Mouse (Mus musculus) adrenal gland, postnatal 4 days (tissue): ENCODE data around the gene Spred1. TPM values are rescaled to one million over a fixed set of nuclear protein-coding genes. Genes with fewer than 3 reads are reported as not detected.
A peak's percentile ranks its signal among the peaks of the same experiment; 100 is the strongest.
"Not testable (repeated sequence)": the region's sequence is repeated elsewhere in the genome, so short reads cannot be mapped to it uniquely, and the experiment has no call there.

Experiments
- DNase-seq, 2 experiments: peaks; one replicate each; pipeline ENCODE4 v3.0.0; 2021 to 2022; ENCODE audit warnings: low spot score in 2 of 2, mixed read lengths in 2 of 2
- total RNA-seq, 2 experiments: library from RNA; stranded (reverse); gene quantifications; 2 replicates each; pipeline ENCODE4 v1.2.3; 2021

Spred1 gene
- total RNA-seq, 2 experiments from 2014 or later, result 92.8 to 98.8 TPM

DNA sequence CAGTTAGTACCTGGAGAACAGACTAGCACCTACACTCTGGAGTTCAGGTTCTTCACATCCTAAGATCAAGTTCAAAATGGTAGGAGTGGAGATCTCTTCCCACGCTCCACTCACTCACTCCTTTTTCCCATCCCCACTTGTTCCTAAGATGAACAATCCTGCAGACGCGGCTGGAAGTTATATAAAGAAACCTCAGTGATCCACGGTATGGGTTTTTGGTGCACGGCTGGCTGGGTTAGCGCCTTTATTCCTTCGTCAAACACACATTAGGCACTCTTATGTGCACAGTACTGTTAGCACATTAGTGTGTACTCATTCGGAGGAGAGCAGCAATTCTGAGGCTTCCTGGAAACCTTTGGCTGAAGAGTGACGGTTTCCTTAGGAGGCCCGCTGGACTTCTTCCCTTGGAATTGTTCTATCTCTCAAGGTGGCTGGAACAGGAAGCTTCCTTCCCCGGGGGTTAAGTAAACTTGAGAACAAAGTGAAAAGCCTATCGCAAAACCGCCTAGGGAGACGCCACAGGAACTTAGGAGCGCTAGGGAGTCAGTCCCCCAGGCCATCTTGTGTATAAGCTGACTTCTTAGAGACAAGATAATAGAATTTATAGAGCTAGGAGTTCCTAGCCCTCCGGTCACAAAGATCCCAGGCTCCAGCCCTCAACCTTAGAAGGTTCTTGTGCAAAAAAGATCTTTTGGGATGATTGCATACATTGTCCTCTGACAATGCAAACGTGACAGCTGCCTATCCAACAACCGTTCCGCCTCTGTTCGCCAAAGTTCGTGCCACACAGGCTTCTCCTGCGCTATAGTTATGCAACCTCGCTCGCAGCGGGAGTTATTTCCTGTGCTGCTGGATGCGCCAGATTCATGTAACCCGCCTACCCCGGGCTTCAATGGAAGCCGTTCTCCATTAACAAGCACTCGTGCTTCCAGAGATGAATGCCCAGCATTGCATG is 1.6 kb upstream of the Spred1 start:
- peak; percentile 16 to 54 for DNase-seq

DNA sequence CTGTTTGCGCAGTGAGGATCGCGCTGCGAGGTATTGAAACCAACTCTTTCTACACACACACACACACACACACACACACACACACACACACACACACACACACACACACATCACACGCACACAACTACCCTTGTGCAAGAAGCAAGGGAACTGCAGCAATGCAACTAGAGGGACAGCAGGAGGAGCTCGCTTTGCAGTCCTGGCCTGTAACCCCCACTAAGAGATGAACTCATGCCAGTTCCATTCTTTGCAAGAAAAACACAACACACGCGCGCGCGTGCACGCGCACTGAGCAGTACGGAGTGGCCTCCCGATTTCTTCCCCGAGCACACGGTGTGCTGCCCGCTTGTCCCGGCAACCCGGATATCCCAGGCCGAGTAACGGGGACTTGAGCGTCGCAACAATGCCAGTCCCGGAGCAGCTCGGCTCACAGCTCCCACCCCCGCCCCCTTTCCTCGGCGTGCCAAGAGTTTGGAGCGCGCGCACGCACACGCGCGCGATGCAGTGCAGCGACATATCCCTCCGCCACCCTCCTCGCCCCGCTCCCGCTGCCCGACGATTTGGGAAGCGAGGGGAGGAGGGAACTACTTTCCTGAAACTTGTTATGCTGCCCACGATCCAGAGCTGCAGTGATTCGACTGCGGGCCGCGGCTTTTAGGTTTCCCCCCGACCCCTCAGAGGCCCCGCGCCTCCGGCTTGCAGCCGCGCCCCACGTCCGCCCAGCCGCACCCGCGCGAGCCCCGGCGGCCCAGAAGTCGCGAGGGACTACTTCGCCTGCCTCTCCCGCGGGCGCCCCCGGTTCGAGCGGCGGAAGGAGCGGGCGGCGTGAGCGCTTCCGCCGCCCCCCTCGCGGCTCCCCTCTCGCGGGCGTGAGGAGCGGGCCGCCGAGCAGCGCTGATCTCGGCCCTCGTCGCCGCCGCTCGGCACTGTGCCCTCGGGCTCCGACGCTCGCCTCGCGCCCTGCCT is 645 bp upstream of the Spred1 start:
- DNase-seq, result peak; percentile 60 to 80

DNA sequence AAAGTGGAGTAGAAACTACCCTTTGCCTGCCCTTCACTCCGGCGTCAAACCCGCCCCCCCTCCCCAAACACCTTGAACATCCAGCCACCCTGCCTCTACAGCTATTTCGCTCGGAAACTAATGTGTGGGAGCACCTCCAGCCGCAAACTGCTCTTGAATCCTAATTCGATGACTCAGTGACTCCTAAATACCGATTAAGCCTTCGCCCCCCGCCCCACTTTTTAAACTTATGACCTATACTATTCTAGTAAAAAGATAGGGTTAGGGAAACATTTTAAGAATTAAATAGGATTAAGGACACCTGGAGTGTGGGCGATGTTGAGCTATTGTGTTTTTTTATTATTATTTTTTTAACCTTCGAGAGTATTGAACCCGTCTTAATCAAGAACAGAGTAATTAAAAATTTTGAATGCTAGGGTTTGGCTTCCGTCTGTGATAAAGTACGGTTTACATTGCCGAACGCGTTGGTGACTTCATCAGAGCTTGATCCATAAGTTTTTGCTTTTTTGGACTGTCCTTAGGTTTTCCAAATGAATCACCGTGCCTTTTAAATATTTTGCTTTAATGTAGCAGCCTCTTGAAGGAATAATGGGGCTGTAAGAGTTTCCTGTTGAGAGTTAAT is 921 bp downstream of the Spred1 start:
- DNase-seq, result no peak

DNA sequence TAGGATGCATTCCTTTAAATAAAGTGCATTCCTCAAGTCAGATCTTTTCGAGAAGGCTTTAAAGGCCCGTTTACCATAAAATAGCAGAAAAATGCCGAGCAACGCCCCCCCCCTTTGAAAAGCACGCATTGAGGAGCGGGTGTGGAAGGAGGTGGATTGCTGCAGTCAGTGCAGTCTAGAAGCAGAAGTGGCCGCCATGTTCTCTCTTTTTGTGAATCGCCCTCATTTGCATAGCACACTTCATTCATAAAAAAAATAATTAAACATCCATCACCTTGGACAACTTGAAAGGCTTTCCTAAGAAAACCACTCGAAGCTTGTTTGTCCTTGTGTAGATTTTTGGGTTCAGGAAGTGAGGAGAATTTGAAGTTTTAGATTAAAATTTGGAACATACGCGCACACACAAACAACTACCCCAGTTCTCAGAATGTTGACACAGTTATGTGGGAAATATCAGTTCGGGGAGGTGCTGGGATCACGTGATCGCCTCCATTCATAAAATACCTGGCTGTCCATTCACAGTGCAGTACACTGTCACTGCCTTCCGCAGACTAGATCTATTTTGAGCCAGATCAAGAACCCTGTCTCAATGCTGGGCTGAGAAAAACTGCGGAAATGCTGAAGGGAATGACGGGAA is 1.6 kb downstream of the Spred1 start:
- peak in 1 of 2 experiments; percentile 13 for DNase-seq

DNA sequence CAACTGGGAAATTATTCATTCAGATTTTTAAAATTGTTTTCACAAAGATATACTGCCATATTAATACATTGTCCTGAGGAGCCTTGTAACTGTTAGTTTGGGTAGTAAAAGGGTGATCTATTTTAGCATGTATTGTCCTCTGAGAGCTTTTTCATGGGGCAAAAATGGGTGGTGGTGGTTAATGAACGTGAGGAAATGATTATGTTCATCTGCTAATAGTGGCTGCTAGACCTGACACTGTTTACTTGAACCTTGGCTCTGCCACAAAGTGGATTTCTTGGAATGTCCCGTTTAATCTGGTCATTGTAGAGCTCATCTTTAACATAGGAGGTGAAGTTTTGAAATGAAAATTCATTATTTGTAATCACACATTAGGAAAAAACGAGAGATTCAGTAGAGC is 2.5 kb downstream of the Spred1 start:
- no peak for DNase-seq

DNA sequence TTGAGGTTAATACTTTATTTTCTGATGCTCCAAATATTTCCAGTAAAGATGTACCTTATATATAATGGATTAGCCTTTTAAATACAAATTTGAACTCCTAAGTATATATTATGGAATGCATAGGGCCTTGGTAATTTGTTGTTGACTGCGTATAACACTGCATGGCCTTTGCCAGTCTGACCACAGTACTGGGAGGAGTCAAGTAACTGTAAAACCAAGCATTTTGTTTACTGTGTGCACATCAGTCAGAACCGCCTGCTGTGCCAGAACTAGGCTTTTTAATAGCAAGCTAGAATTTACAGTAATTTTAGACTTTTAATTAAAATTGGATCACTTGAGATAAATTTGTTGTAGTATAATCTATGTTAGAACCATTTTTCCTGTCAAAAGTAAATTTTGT is 3.7 kb downstream of the Spred1 start:
- DNase-seq, result no peak

DNA sequence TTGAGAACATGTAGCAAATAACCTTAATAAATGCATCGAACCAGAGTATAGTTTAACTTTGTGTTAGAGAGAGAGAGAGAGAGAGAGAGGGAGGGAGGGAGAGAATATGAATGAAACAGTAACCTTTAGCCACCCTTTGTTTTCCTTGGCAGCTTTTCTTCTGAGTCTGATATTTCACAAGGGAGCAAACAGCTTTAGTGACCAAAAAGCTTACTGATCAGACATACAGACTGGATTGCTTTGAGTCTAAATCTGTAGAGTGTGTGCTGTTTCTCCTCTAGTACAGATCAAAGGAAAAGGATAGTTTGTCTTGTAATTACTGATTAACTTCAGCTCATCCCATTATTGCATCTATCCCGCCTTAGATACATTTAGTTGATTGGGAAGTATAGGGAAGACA is 8.0 kb downstream of the Spred1 start:
- DNase-seq, result no peak

DNA sequence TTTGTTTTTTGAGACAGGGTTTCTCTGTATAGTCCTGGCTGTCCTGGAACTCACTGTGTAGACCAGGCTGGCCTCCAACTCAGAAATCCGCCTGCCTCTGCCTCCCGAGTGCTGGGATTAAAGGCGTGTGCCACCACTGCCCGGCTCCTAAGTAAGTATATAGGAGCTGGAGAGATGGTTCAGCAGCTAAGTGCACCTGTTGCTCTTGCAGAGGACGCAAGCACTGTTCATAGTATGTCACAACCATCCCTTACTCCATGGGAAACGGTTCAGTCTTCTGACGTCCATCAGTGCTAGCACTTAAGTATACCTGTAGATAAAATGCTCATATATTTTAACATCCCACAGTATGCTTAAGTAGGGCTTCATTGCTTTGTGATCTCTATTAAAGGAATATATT is 9.9 kb downstream of the Spred1 start:
- DNase-seq, result not testable (repeated sequence)

DNA sequence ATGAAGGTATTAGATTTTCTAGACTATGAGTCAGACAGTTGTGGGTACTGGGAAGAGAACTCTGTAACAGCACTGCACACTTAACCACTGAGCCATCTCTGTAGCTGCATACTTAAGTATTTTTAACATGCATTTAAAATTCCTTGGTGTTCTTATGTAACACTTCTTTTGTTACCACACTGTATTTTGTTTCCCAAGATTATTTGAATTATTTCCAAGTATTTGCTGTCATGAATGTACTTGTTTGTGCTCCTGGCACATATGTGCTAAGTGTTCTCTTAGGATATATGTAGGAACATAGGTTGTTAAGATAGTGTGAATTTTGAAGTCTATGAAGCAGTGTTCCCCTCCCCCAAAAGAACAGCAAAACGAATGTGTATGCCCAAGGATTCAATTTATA is 10.7 kb downstream of the Spred1 start:
- DNase-seq, result no peak

DNA sequence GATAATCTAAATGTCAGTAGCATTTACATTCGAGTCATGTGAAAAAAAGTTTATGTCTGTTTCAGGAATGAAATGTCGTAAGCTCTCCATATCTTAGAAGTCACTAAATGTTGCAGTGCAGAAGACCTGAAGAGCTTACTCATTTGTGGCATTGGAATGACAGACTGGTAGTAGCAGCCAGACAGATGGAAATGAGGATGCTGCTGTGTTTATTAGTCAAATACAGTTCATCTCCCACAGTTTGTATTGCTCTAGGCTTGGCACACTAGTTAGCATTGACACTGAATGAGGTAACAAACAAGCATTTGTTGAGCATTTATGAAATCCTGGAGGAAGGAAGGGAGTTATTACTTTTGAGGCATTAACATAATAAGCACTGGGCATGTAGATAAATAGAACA is 12.4 kb downstream of the Spred1 start:
- no peak for DNase-seq

DNA sequence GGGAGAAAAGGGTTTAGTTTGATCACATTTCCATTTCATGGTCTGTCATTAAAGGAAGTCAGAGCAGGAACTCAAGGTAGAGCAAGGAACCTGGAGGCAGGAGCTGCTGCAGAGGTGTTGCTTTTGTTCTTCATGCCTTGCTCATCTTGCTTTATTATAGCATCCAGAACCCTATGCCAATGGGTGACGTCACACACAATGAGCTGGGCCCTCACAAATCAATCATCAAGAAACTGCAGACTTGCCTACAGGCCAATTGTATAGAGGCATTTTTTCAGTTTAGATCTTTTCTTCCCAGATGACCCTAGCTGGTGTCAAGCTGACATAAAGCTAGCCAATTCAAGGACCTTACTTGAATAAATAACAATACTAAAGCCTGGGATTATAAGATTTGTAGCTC is 16.6 kb downstream of the Spred1 start:
- no peak for DNase-seq

DNA sequence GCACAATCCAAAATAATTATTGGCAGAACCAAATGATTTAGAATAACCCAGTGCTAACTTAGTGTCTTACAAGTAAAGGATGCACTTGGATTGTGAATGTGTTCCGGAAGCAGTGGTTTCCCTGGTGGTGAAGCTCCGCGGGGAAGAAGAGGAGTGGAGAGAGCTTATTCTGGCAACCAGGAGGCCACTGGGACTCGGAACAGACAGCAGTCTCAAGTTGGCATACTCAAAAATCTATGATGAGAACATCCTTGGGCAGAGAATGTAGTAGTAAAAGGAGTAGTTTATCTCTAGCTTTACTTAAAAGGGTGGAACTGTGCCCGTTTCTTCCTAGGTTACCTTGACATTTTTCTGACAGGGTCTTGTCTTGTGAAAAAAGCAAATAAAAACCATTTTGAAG is 17.8 kb downstream of the Spred1 start:
- DNase-seq, result no peak

DNA sequence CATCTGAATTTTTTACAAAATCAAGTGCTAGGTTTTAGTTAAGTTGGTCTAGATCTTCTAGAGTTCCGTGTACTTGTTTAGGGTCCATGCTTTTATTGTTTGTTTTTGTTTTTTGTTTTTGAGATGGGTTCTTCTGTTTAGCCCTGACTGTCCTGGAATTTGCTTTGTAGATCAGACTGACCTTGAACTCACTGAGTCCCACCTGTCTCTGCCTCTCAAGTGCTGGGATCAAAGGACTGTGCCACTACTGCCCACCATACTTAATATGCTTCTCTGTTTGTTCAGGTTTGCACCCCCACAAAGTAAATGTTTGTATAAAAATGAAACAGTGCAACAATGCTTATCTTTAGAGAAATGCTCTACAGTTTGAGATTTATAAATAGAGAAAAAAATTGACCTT is 18.8 kb downstream of the Spred1 start:
- no peak for DNase-seq

DNA sequence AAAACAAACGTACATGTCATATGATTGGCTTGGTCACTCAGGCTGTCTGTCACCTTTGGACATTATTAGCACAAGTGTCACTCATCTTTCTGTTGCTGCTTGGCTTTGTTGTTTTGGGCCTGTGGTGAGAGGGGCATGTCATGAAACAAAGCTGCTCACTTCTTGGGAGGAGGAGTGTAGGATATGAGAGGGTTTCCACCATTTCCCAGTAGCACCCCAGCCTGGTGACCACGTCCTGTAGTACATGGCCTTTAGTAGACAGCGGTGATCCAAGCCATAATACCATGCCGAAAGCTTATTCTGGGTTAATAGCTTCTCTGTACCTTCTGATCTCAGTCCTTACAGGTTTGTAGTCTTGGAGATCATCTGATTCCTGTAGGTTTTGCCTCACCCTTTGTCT is 21.9 kb downstream of the Spred1 start:
- DNase-seq, result no peak

DNA sequence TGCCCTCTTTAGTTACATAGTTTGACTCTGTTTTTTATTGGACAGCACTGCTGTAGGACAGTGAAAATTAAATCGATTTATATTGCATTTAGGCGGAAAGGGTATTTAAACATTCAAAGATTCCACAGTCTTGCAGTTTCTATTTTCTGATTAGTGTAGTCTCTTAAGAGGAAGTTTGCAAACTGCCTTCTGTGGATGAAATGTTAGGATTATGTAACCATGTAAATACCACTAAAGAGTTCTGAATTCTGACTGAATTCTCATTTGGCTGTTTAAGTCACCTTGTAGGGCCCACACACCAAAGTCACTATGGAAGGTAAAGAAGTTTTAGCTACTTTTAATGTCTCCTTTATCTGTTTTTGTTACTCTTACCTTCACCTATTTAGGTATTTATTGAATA is 24.9 kb downstream of the Spred1 start:
- DNase-seq, result no peak

DNA sequence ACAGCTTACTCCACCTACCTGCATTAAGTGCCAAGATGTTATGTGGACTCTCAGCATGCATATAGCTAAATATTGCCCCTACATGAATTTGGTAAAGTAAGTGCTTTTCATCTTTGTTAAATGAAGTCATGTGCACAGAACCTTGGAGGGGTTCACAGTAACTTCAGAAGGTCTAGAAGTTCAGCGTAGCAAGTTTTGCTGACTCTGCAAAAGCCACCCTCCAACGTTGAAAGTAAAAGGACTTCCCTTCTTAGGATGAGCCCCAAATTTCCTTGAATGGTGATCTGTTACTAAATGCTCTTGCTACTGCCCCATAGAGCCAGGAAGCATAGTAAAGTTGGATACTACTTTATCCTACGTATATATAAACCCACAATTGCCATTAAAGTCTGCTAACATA is 25.4 kb downstream of the Spred1 start:
- DNase-seq, result no peak

DNA sequence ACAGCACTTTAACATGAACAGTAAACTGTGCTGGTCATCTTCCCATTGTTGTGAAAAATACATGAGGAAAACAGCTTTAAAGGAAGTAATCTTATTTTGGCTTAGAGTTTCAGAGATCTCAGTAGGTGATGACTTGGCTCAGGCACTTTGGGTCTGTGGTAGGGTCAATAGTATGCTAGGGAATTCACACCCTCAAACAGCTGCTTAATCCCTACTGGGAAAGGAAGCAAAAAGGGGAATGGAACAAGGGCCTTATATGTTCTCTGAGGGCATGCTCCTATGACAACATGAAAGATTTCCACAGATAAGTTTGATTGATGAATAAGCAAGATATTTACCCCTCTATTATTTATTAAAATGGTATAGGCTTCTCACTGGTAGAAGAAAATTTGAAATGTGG is 31.0 kb downstream of the Spred1 start:
- DNase-seq, result no peak

DNA sequence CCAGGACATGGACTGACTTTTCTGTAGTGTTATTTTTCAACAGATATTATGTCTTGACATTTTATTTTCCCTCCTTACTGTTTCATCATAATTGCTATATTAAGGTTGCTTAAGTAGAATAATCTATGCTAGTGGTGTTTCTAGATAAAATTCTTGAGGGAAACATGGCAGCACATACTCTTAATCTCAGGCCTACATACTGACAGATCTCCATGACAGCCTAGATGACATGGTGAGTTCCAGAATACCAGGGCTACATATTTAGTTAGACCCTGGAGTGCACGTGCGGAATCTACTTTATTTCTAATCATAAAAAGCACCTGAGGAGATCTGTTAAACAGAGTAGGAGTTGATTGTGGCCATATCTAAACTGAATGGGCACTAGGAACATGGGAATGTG is 47.2 kb downstream of the Spred1 start:
- DNase-seq, result no peak

DNA sequence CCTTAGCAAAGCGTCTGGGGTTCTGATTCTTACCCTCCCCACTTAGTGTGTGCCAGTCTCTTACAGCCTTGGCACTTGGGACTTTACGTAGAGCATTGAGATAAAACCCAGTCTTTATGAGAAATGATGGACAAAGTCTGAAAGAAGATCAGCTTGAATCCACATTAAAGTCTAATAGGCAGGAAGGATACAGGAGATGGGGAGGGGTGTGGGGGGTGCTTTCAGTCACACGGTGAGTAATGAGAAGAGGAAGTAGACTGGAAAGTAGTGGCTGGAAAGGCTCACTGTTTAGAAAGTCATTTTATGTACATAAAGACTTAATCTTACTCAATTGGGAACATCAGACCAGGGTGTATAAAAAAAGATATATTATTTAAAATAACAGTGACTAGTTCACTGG is 47.9 kb downstream of the Spred1 start:
- no peak for DNase-seq

DNA sequence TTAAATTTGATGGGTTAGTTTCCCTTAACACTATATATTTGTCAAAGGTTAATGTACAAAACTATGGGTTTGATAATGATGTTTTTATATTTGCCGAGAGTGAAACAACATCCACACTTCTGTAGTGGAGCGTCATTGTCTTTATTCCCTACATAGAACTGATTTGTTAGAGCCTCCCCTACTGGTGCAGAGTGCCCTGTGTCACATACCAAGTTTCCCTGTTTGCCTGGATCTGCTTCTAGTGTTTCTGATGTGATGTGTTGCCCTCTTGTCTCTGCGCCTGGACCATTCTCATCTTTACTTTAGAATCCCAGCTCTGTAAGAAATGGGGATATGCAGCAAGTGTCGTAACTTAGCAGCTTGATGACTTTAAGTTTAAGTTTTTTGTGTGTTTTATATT is 51.8 kb downstream of the Spred1 start:
- DNase-seq, result no peak

DNA sequence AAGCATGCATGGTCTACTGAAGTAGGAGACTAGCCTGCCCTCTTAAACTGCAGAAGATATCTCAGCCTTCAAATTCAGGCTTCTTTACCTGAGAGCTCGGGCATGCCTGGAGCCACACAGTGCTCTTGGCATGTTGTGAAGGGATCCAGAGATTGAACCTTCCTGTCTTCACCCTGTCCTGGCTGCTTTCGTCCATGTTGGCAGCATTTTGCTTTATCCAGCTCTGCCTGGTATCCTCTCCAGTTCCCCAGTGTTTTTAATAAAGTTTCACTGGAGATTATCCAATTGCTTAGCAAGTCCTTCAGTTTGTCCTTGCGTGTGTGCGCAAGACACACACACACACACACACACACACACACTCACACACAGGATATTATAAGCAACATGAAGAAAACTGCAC is 54.9 kb downstream of the Spred1 start:
- DNase-seq, result no peak
